Mouse (Mus musculus): ENCODE results near the gene Sfmbt1.

DNA sequence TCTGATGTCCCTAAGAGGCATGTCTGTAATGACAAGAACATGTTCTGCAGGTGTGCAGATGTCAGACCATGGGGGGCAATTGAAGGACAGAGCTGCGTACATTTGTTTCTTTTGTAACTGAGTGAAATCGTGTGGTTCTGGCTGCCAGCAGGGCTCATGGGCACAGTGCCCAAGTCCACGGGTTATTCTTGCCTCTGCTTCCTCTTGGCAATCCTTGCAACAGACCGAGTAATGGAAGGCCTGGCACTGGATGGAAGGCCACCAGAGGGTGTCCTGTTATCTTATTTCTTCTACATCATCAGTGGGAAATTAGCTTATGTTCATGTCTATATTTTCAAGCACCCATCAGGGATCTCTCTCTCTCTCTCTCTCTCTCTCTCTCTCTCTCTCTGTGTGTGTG lies 19.0 kb upstream of the Sfmbt1 start:
- TF ChIP-seq TCF12 (IDR thresholded peaks at IDR 0.05; ENCODE audit: low read depth, low read length) (peak; percentile 26; the same call in 1 of the 2 replicates), NRF1 (IDR thresholded peaks at IDR 0.05; ENCODE audit: insufficient read depth, low read depth, low read length, poor library complexity, severe bottlenecking) (no peak), E2F4 (IDR thresholded peaks at IDR 0.05; ENCODE audit: borderline replicate concordance, low read depth, low read length) (no peak), MXI1 (IDR thresholded peaks at IDR 0.05; ENCODE audit: low read depth, low read length) (no peak; the same call in 1 of the 2 replicates), TAL1 (IDR thresholded peaks at IDR 0.05; ENCODE audit: low read length) (no peak), CTCF (IDR thresholded peaks at IDR 0.05 in 2 of 3, conservative IDR thresholded peaks at IDR 0.05 in 1 of 3; ENCODE audit: control insufficient read depth in 1 of 3, insufficient read depth in 1 of 3, low read depth in 2 of 3, low read length in 3 of 3, poor library complexity in 1 of 3, severe bottlenecking in 1 of 3) (peak in 1 of 3 experiments; percentile 35; a peak in 2 of 6 replicates), POLR2A (IDR thresholded peaks at IDR 0.05; ENCODE audit: control insufficient read depth in 1 of 2, insufficient read depth in 1 of 2, low read depth in 1 of 2, low read length in 2 of 2, poor library complexity in 1 of 2) (no peak), MEF2A (IDR thresholded peaks at IDR 0.05; ENCODE audit: extremely low read depth, insufficient replicate concordance, low read depth, low read length, poor library complexity, severe bottlenecking) (no peak), EP300 (IDR thresholded peaks at IDR 0.05; ENCODE audit: low read depth in 1 of 2, low read length in 2 of 2) (peak; percentile 25 to 37; a peak in 1 of 4 replicates), CHD1 (IDR thresholded peaks at IDR 0.05; ENCODE audit: low read depth, low read length) (no peak), ZC3H11A (IDR thresholded peaks at IDR 0.05; ENCODE audit: low read depth, low read length) (no peak)

Data from MEL (cell line).